Mouse (Mus musculus) brain, embryonic 14.5 days (tissue): ENCODE measurements around the gene Foxred1.

Experiments
- CTCF ChIP-seq: fragments of 200-500 bp; IDR thresholded peaks from 2 replicates; pipeline ENCODE4 v1.5.1; 2012; ENCODE audit warnings: inconsistent platforms, mild to moderate bottlenecking, moderate library complexity, borderline replicate concordance; ENCODE audit not compliant: insufficient read depth, insufficient read length; ENCODE audit errors: extremely low read depth
- POLR2A ChIP-seq: fragments of 200-500 bp; IDR thresholded peaks from 2 replicates; pipeline ENCODE4 v1.6.1; 2012; ENCODE audit warnings: mild to moderate bottlenecking, inconsistent platforms, borderline replicate concordance; ENCODE audit not compliant: poor library complexity, insufficient read depth, insufficient read length, severe bottlenecking; ENCODE audit errors: extremely low read depth

DNA sequence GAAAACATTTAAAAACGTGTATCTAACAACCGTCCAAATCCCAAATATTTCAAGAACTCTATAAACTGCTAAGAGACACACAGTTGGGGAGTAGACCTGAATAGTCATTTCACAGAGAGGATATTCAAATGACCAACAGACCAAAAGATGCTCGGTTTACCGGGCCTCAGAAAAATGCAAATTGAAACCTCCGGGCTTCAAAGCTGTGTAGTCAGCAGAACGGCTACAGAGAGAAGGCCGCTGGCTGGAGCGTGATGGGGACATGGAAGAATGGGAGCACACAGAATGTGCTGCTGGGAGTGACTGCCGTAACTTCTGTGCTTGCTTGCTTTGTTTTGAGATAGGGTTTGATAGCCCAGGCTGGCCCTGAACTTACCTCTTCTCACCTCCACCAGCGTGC, 12.5 kb downstream of the Foxred1 start:
- TF ChIP-seq POLR2A (no peak), CTCF (no peak)
